Mouse (Mus musculus): Measurements from ENCODE around the gene Zfp287.
A peak's percentile ranks its signal among the peaks of the same experiment; 100 is the strongest.

- TF ChIP-seq EP300 (IDR thresholded peaks at IDR 0.05) (no peak), CTCF (IDR thresholded peaks at IDR 0.05) (peak; percentile 44)
Observed at GRCm38 (mm10) chr11:62746001-62746533, 14.4 kb upstream of the Zfp287 start.
